Comparison of ENCODE assay signal across 19 mouse cellular contexts in the genomic region with DNA sequence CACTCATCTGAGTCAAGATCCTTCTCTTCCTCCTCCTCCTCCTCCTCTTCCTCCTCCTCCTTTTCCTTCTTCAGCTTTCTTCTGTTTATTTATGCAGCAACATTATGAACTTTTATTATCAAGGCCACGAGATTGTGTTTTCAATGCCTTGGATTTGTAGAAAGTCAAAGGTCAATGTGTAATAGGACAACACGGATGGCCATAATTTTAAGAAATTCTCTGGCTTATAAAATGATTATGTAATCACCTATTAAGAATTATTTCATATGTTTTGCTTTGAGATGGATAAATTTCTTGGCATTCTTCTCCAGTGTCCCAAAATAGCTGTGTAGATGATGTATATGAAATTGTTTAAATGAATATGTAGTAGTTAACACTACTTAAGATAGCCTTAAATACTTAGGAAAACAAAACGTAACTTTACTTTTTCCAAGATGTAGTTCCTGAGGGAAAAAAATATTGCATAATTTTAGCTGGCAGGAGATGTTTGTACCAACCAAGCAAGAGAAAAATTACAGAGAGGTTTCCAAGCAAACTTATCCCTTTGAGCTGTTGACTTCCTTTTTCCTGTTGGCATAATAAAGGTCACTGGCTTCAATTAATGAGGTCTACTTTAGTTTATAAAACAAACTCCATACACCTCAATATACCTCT.
"Had no signal": no experiment of that assay in that cellular context is flagged by ENCODE, and none has a peak within 500 bp of the region (broad histone marks: within the 10 kb centered on the region; RNA-seq: fewer than 3 reads in every experiment).

No protein-coding gene starts in this region.

- H3K27me3 ChIP-seq: midbrain, embryonic 12.5 days; neural tube, embryonic 13.5 days; neural tube, embryonic 15.5 days had no signal

- DNase-seq: lung, adult 18-20 months; lung, embryonic 14.5 days; lung, postnatal 10 days; lung, postnatal 4 days; midbrain, embryonic 14.5 days; retina, postnatal 1 day; right cerebral cortex, adult 18-20 months; right cerebral cortex, postnatal 25 days; right cerebral cortex, postnatal 4 days; spleen, adult 18-20 months; thymus, adult 18-20 months; thymus, postnatal 14 days; thymus, postnatal 36 days had no signal

- H3K27ac ChIP-seq: midbrain, embryonic 10.5 days; midbrain, embryonic 12.5 days; neural tube, embryonic 13.5 days; neural tube, embryonic 15.5 days had no signal

- ATAC-seq: midbrain, embryonic 16.5 days had no signal

- H3K4me3 ChIP-seq: midbrain, embryonic 10.5 days; midbrain, embryonic 12.5 days; myocyte; neural tube, embryonic 13.5 days; neural tube, embryonic 15.5 days had no signal

- H3K4me1 ChIP-seq: midbrain, embryonic 10.5 days; midbrain, embryonic 12.5 days; neural tube, embryonic 13.5 days; neural tube, embryonic 15.5 days had no signal
